Mouse (Mus musculus): Measurements from ENCODE around the gene Naa80.

Naa80 gene

GRCm38 (mm10) chr9:107596619-107597569 lies 18.2 kb downstream of the Naa80 start:
- DNase-seq = no peak

- no peak for DNase-seq
Measured at GRCm38 (mm10) chr9:107598385-107598784, 19.7 kb downstream of the Naa80 start.

- no peak for DNase-seq
Measured at GRCm38 (mm10) chr9:107599433-107599832, 20.7 kb downstream of the Naa80 start.

- DNase-seq = peak; percentile 55 to 67
Measured at GRCm38 (mm10) chr9:107599842-107600241, 21.2 kb downstream of the Naa80 start.

GRCm38 (mm10) chr9:107600745-107601144 lies 22.1 kb downstream of the Naa80 start:
- no peak for DNase-seq

- no peak for DNase-seq
Measured at GRCm38 (mm10) chr9:107601275-107601674, 22.6 kb downstream of the Naa80 start.

- peak; percentile 93 to 96 for DNase-seq
Measured at GRCm38 (mm10) chr9:107602068-107602648, 23.5 kb downstream of the Naa80 start.

- no peak for DNase-seq
Measured at GRCm38 (mm10) chr9:107603251-107603650, 24.6 kb downstream of the Naa80 start.

GRCm38 (mm10) chr9:107605041-107605661 lies 26.5 kb downstream of the Naa80 start:
- DNase-seq = no peak

GRCm38 (mm10) chr9:107606591-107606990 lies 27.9 kb downstream of the Naa80 start:
- DNase-seq = no peak

- DNase-seq = no peak
Measured at GRCm38 (mm10) chr9:107607036-107607435, 28.3 kb downstream of the Naa80 start.

GRCm38 (mm10) chr9:107607653-107608245 lies 29.1 kb downstream of the Naa80 start:
- DNase-seq = no peak

GRCm38 (mm10) chr9:107608741-107609432 lies 30.2 kb downstream of the Naa80 start, which contains the start of gene Sema3b:
Gene Sema3b, minus strand, starts transcription at chr9:107609229.
- no peak for DNase-seq

- DNase-seq = no peak
Measured at GRCm38 (mm10) chr9:107609433-107609830, 30.7 kb downstream of the Naa80 start.

GRCm38 (mm10) chr9:107611456-107612190 lies 32.9 kb downstream of the Naa80 start:
- no peak for DNase-seq

- DNase-seq = peak; percentile 99 to 100
Measured at GRCm38 (mm10) chr9:107612191-107612944, 33.7 kb downstream of the Naa80 start.

- DNase-seq = no peak
Measured at GRCm38 (mm10) chr9:107612945-107613569, 34.4 kb downstream of the Naa80 start.

- no peak for DNase-seq
Measured at GRCm38 (mm10) chr9:107615035-107615434, 36.3 kb downstream of the Naa80 start.

GRCm38 (mm10) chr9:107617461-107617860 lies 38.8 kb downstream of the Naa80 start:
- DNase-seq = no peak

- no peak for DNase-seq
Measured at GRCm38 (mm10) chr9:107618098-107618497, 39.4 kb downstream of the Naa80 start.

Measured in cerebellum, postnatal 36 days (tissue).